Mouse (Mus musculus): ENCODE data around the gene Fanci. TPM values are rescaled to one million over a fixed set of nuclear protein-coding genes. Genes with fewer than 3 reads are reported as not detected.

Fanci gene
- total RNA-seq (2021), result 1 to 10 TPM; 1.0 to 1.9 TPM
- long read RNA-seq, result 0 reads

DNA sequence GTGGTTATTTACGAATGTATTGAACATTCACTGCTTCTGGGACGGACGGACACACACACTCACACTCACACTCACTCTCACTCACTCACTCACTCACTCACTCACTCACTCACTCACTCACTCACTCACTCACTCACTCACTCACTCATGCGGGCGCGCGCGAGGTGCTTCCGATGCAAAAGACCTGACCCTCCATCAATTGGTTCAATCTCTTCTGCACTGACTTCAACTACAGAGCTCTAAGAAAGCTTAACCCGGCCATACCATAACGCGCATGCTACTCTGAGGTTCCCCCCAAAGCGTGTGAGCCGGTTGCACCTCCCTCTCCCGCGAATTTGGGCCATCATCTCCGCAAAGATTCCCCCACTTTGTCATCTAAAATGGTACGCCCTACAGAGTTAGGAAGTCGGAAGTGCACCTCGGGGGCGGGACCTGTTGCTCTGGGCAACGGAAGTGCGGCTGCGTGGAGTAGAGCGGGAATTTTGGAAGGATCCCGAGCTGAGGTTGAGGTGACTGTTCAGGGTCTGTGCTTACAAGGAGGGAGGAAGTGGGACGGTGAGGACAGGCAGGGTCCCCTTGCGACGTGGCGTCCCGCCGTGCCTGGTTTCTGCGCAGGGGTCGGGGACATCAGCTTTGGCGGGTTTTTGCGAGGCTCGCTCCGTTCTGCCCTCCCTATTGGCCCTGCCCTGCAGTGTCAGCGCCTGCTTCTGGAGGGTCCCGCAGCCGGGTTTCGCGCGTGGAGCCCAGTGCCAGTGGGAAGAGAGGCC is at the start of gene Fanci:
TSS of gene Fanci (plus strand) at position 47 of the 767 bp plus-strand sequence.
- DNase-seq (ENCODE audit: low spot score in 2 of 2), result peak; percentile 97

DNA sequence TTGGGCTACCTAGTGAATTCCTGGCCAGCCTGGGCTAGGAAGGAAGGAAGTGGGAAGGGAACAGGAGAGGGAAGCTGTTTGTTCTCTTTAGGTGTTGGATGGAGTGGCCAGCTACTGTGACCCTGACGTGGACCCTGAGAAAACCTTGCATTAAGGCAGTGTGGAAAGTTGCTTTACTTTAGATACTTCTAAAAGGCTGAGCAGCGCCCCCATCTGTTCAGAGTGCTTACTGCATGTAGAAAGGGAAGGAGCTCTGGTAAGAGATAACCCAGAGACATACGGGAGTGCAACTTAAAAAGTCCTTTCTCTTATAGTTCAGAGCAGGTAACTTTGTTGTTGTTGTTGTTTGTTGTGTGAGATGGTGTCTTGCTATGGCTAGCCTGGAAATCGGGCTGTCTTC is 45.8 kb upstream of the Fanci start:
- peak; percentile 71 to 72 for DNase-seq (ENCODE audit: low spot score in 2 of 2)

DNA sequence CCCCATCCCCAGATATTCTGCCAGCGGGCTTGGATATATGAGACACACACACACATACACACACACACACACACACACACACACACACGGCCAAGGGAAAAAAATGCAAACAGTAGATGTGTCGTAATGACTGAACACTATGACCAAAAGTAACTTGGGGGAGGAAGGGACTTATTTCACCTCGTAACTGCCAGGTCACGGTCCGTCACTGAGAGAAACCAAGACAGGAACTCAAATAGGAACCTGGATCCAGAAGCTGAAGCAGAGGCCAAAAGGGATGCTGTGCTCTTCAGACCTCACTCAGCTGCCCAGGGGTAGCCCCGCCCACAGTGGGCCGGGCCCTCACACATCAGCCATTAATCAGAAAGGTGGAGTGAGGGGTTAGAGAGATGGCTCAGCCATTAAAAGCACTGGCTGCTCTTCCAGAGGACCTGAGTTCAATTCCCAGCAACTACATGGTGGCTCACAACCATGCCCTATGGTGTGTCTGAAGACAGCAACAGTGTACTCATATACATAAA is 45.1 kb upstream of the Fanci start:
- DNase-seq (ENCODE audit: low spot score in 2 of 2), result no peak

DNA sequence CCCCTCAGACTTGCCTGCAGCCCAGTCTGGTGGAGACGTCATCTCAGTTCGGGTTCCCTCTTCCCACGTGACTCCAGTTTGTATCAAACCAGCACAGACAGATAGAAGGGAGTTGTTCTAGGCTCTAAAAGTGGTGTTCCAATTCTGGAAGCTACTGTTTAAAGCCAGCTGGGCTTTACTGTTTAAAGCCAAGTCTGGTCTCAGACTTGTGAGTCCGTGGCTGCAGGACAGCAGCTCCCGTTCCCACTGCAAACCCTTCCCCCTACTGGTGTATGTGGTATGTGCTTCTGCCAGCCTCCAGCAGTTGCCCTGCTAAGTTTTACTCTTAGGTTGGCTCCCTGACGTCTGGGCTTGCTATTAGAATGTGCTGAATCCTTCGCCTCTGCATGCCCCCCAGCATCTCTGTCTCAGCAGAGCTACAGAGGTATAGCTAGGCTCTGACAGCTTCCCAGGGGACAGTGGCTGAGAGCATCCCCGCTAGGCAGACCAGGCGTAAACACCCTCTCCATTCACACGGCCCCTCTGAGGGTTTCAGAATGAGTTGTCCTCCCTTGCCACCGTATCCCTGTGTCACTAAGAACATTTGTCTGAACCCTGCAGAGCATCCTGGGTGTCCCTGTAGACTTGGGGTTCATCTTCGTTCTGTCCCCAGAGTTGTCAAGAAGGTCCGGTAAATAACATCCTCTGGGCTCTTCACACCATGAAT is 44.5 kb upstream of the Fanci start:
- DNase-seq (ENCODE audit: low spot score in 2 of 2), result peak in 1 of 2 experiments; percentile 41

DNA sequence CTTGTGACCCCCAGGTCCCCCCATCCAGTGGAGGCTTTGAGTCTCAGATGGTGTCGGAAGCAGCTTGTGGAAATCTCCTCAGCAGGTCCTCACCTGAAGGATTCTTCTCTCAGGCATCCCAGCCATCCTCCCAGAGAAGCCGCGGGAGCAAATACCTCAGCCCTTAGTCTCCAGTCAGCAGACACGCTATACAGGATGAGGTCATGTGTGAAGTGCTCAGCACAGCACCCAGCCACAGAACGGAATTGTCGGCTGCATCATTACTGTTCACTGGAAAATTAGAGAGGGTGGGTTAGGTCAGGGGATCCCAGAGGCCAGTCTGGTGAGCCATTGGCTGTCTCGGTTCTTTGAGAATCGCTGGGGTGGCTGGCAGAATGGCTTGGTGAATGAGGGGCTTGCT is 42.9 kb upstream of the Fanci start:
- DNase-seq (ENCODE audit: low spot score in 2 of 2), result no peak

DNA sequence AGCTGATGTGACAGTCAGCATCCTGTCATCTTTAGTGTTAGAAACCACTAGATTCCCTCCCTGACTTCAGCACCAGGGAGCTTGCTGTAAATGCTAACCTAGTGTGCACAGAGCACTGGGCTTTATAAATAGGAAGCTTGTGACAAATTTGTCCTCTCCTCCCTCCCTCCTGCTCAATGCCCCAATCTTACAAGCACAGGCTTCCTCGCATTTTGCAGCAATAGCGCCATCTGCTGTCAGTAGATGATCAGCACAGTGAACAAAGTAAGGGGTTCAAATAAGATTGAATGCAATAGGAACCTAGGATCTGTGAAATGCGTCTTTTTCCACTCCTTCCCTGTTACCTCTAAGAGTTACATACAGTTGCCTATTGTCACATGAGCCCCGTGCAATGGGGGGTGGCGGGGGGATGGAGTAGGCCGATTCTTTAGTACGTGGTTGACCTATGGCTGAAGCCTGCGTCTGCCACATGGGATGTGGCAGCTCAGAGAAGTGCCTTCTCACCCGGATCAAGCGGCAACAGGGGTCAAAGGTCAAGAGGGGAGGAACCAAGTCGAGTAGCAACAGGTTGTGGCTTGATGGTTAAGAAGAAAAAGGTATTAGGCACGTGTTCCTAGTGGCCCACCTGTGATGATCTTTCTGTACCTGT is 41.9 kb upstream of the Fanci start:
- peak; percentile 85 to 86 for DNase-seq (ENCODE audit: low spot score in 2 of 2)

DNA sequence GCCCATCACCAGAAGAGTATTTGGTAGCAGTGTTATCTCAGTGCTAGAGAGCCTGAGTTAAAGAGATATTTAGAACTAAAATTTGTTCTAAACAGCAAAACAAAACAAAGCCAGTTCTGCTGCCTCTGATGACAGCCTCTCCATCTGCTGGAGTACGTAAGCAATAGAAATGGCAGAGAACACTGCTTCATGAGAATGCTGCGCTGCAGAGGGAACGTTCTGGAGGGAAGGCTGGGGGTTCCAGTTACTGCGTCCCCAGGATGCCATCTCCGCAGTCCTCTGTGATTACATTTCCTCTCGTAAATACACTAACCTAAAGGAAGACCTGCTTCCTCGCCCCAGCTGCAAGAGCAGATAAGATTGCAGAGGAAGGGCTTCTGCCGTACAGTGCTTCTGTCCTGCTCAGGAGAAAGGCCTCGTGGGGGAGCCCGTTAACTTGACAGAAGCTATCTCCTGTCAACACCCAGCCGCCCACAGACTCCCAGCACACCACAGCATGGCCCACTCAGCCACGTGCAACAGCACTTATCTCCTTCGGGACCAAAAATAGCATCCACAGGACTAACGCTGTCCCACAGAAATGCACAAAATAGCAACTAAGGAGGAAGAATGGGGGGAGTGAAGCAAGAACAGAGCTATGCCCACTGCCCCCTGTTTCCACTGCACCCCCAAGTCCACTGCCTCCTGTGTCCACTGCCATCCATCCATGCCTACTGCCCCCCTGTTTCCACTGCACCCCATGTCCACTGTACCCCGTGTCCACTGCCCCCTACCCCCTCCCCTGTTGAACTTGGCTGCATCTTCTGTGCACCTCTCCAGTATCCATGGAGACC is 33.2 kb upstream of the Fanci start:
- DNase-seq (ENCODE audit: low spot score in 2 of 2), result peak; percentile 53 to 60

DNA sequence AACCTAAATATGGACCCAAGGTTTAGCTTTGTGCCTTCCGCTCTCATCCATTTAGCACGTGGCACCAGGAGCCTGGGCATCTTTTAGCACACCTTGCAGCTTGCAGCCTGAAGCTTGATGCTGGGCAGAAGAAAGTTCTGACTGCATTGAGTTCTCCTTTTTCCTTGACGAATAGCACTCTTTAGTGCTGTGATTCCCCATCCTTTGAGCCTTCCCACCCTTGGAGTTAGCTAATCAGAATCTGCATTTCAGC is 32.6 kb upstream of the Fanci start:
- no peak for DNase-seq (ENCODE audit: low spot score in 2 of 2)

DNA sequence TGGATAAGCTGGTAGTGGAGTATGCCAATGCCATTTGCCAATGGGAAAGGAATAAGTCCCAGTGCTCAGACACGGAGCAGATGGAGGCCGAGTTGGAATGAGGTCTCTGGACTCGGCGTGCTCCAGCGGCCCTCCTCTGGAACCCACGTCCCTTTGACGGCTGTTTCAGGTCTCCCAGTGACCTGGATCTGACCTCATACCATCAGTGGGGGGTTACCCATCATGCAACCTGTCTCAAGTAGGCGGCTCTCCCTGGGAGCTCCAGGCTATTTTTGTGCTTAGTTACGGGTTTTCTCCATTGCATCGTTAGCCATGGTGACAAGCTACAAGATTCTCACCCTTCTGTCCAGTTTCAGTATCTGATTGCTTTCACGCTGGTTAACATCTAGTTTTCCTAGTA is 31.7 kb upstream of the Fanci start:
- no peak for DNase-seq (ENCODE audit: low spot score in 2 of 2)

DNA sequence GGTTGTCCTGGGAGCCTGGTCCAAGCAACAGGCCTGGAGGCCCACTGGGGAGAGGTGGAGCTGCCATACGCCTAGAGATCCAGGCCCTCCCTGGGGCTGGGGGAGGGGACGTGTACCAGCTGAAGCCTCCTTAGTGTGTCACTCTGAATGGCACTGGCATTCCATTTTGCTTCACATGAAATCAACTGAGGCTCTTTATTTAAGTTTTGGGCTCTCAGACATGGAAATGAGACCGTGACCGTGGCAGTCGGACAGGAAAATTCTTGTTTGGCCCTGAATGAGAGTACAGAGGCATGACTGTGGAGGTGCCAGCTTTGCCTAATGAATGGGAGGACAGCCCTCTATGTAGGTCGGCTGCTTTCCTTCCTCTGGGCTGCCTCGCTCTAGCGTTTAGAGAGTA is 29.5 kb upstream of the Fanci start:
- DNase-seq (ENCODE audit: low spot score in 2 of 2), result peak; percentile 67 to 72

DNA sequence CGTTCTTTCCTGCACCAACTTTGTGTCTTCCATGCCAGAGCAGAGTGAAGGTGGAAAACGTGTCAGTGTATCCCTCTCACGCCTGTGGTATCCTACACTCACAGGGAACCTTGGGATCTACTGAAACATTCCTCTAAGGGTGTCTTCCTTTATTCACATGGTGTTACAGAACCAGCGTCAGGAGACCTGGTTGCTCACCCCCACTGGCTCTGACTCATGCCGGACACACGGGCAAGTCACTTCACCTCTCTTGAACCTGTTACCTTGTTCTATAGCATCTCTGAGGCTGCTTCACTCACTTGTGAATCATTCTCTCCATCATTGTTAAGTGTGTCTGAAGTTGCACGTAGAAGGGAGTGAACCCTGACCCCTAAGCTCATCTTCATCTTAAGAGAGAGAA is 28.9 kb upstream of the Fanci start:
- DNase-seq (ENCODE audit: low spot score in 2 of 2), result no peak

DNA sequence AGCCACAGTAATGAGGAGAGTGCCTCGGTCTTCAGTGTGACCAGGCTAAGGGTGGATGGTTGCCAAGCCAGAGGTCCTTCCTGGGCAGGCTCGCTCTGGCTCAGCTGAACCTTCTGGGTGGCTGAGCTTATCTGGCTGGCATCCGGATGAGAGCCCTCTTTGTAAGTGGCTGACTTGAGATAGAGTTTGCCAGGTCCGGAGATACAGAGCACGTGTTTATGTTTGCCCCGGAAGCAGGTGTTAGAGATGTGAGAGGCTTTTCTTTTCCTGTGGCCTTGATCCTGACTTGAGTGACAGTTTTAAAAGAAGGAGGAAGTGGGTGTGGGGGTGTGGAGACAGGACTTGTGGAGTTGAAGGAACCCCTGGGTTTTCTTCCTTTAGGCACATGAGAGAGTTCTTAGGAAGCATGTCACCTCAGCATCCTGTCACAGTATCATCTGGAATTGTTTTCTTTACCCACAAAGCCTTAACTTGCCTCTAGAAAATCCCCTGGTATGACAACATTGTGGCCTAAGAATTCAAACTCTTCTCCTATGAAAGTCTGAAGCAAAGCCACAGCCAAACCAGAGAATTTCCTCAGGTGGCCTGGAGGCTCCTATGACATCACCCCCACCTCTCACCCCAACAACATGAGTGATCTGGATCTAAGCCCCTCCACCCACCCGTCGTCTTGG is 28.2 kb upstream of the Fanci start:
- DNase-seq (ENCODE audit: low spot score in 2 of 2), result peak; percentile 63 to 73

DNA sequence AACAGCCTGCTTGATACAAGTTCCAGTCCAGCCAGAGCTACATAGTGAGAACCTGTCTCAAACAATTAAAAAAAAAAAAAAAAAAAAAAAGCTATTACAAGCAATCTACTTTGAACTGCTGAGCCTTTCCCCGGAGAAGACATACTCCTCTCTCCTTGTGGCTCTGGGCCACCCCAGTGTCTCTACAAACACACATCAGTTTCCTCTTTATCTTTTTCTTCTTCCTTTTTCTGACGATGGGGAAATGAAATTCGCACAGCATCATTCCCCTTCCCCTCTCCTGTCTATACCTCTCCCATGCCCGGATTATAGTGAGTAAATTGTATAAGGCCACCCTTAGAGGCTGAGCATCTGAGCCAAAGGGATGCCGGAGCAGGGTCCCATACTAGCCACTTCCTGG is 23.1 kb upstream of the Fanci start:
- no peak for DNase-seq (ENCODE audit: low spot score in 2 of 2)

DNA sequence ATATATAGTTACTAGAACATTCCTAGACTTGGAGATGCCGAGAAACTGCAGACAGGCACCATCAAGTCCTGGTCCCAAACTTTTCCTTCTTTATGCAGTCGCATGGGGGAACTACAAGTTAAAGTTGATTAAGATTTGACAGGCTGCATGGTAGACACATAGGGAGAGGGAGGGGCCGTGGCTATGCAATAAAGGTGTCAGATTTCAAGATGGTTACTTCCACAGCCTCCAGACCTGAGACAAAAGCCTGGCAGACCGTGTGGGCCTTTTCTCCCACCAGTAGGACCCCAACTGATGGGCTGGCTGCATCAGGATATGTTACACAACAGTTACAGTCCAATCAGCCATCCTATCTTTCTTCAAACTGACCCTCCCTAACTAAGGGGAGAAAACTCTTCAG is 22.3 kb upstream of the Fanci start:
- DNase-seq (ENCODE audit: low spot score in 2 of 2), result no peak

DNA sequence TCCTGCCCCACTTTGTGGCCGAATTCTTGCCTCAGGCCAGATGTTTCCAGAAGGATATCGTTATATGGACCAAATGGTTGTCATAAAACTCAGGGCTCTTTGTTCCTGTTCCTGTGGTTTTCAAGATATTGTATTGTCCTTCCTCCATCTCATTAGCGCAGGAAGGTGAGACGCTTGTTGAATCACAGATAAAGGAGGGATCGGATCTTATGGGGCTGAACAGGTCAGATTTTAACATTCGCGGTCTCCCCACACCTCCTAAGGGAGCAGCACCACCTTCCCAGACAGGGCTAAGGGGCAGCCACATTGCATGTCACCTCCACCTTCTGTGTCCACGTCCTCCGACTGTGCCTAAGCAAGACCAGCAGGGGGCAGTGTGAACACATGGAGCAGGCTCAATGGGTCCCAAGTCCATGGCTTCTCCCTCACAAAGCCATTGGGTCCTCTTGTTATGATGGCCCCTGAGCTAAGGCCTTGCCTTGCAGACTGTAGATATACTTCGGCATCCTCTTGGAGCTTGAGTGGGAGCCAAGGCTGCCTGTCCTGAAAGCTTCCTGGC is 20.3 kb upstream of the Fanci start:
- peak; percentile 85 to 86 for DNase-seq (ENCODE audit: low spot score in 2 of 2)

DNA sequence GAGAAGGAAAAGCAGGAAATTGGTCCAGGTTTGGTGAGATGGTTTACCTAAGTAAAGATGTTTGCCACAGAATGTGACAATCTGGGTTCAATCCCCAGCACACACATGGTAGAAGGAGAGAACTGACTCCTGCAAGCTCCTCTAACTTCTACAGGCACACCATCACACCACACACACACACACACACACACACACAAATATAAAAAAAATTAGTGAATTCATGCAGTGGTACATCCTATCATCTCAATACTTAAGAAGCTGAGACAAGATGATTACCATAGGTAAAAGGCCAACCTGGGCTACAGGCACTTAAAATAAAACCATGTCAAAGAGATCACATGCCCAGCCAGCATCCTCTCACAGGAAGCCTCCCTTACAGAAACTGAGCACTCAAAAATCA is 17.7 kb upstream of the Fanci start:
- no peak for DNase-seq (ENCODE audit: low spot score in 2 of 2)

DNA sequence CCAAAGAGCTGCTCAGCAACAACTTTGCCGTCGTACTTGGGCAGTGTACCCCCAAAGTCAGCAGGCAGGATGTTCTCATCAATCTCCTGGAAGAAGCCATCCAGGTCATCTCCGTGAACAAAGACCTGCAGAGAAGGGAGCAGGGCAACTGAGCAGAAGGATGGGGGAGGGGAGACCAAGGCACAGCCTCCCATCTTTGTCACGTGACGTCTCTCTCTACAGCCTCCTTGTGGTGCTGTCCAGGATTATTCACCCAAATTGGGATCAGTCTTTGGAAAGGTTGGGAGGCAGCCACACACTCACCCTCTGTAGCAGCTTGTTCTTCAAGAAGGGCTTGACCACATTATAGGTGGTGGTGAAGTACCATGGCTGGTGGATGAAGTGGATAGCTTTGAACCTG is 16.1 kb upstream of the Fanci start:
- DNase-seq (ENCODE audit: low spot score in 2 of 2), result no peak

DNA sequence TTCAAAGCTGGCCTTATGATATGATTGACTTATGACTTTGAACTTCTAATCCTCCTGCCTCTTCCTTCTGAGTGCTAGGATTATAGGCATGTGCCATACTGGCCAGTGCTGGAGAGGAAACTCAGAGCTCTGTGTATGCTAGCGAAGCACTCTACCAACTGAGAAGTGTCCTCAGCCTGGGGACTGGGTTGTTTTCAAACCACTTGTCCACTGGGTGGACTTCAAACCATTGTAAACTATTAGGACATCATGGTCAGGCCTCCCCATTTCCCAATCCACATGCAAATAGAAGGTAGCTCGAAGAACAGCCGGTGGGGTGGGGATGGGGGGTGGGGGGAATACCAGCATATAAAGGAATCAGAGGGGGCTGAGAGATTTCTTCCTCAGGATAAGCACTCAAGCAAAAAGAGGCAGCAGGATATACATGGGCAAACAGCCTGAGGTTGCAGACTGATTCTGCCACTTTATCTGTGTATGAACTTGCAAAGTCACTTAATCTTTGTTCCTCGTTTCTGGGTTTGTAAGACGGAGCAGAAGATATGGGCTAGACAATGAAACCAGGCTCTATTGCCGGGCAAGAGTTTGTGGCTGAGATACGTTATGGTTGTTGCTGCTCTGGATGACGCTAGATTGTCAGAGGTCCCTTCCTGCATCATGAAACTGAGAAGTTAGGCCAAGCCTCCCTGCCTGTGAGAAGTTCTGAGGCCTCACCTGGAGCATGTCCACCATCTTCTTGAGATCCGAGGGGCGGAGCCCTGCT is 15.0 kb upstream of the Fanci start:
- no peak for DNase-seq (ENCODE audit: low spot score in 2 of 2)

DNA sequence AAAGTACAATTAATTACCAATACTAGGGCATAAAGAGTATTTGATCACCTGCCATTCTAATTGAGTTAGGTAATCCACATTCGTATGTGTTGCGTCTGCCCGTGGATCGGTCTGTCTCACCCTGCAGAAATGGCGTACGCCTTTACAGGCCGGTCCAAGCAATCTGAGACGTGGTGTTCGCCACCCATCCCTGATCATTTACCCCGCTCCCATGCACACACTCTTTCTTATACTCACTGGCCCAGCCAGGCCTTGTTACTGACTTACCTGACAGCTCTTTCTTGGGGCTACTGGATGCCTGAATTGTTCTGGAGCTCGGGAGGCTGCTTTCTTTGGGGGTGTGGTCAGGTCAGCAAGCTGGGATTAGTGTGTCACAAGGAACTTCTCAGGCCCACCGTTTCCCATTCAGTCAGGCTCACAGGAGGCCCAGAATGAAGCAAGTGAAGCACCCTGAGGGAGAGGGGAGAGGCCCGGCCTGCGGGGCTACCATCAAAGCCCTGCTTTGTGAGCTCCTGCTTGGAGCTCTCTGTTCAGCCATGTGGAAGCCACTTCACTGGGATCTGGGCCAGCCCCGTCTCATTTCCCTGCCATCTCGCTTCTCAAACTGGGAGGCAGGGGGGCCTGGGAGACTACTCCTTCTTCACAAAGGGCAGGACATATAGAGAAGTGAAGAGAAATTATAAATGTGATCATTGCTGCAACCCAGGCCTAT is 5.2 kb upstream of the Fanci start, which contains the start of gene Rlbp1:
TSS of gene Rlbp1 (minus strand) at position 627 of the 712 bp plus-strand sequence.
- DNase-seq (ENCODE audit: low spot score in 2 of 2), result peak; percentile 70 to 74
